Mouse (Mus musculus) cerebellum, adult 2 months (tissue): ENCODE measurements around the gene Zfhx3.

Experiments
- CTCF ChIP-seq: fragments of 200-500 bp; IDR thresholded peaks from 2 replicates; pipeline ENCODE4 v1.5.1; 2011; ENCODE audit warnings: low read depth, mild to moderate bottlenecking, control low read depth, low read length, moderate library complexity, borderline replicate concordance; ENCODE audit not compliant: insufficient read depth
- POLR2A ChIP-seq: fragments of 200-500 bp; IDR thresholded peaks from 2 replicates; pipeline ENCODE4 v1.6.1; 2011; ENCODE audit warnings: low read length, control low read depth, borderline replicate concordance; ENCODE audit not compliant: insufficient read depth

DNA sequence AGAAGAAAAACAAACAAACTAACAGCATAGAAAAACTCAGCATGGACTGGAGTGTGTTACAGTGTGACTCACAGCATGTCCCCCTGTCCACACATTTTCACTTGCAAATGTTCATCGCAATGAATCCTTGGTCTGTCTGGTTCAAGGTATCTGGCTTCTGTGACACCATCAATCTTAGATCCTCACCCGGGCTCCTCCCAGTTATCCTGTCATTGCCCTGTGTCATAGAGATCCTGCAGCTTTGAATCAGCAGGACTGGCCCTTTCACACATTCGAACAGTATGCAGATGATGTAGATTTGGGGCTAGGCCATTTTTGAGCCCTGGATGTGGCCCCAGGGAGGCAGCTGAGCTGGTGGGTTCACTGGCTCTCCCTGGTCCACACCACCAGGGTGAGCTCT is 278.1 kb downstream of the Zfhx3 start:
- TF ChIP-seq CTCF (no peak), POLR2A (no peak)
